Mouse (Mus musculus) cortical plate, adult 2 months (tissue): ENCODE results near the gene Tesmin. TPM values are rescaled to one million over a fixed set of nuclear protein-coding genes. Genes with fewer than 3 reads are reported as not detected.

Experiments
- H3K27ac ChIP-seq: fragments of 200-500 bp; 2 replicates; pipeline ENCODE4 v1.5.1; 2012; ENCODE audit warnings: low read length, control low read depth, inconsistent platforms; ENCODE audit not compliant: insufficient read depth
- H3K4me1 ChIP-seq: fragments of 200-500 bp; 2 replicates; pipeline ENCODE4 v1.6.1; 2011; ENCODE audit warnings: low read length; ENCODE audit not compliant: control insufficient read depth, insufficient read depth
- H3K4me3 ChIP-seq: fragments of 200-500 bp; 2 replicates; pipeline ENCODE4 v1.5.1; 2011; ENCODE audit warnings: mild to moderate bottlenecking, low read length, control low read depth; ENCODE audit not compliant: insufficient read depth
- CTCF ChIP-seq: fragments of 200-500 bp; IDR thresholded peaks from 2 replicates; pipeline ENCODE4 v1.5.1; 2011; ENCODE audit warnings: mild to moderate bottlenecking, control low read depth, low read length; ENCODE audit not compliant: insufficient read depth; ENCODE audit errors: extremely low read depth
- POLR2A ChIP-seq: fragments of 200-500 bp; IDR thresholded peaks from 2 replicates; pipeline ENCODE4 v1.6.1; 2011; ENCODE audit warnings: mild to moderate bottlenecking, low read length, control low read depth; ENCODE audit not compliant: insufficient read depth; ENCODE audit errors: extremely low read depth
- polyA plus RNA-seq: library from polyadenylated mRNA; depleted of rRNA; stranded (reverse); fragments of >200 nt; gene quantifications from 2 replicates; pipeline ENCODE4 v1.2.3, GENCODE M21; 2012

The Tesmin gene
- polyA plus RNA-seq, 1 experiment: 0.15 TPM

GRCm38 (mm10) chr19:3419251-3419650, 30.6 kb downstream of the Tesmin start:
- Histone ChIP-seq H3K27ac (no peak overlapping the region), H3K4me1 (no peaks in the 10 kb centered on the region; the same call in 1 of the 2 replicates), H3K4me3 (no peak overlapping the region)
- no peak for TF ChIP-seq CTCF
- no peak for TF ChIP-seq POLR2A

GRCm38 (mm10) chr19:3422488-3422887, 33.8 kb downstream of the Tesmin start:
- Histone ChIP-seq H3K27ac (no peak overlapping the region), H3K4me3 (no peak overlapping the region), H3K4me1 (no peaks in the 10 kb centered on the region; the same call in 1 of the 2 replicates)
- TF ChIP-seq CTCF (no peak), POLR2A (no peak)

GRCm38 (mm10) chr19:3422981-3423380, 34.3 kb downstream of the Tesmin start:
- no peaks in the 10 kb centered on the region; the same call in 1 of the 2 replicates for H3K4me1 ChIP-seq
- no peak overlapping the region for H3K4me3 ChIP-seq
- TF ChIP-seq POLR2A: no peak
- no peak for TF ChIP-seq CTCF
- H3K27ac ChIP-seq: no peak overlapping the region

- H3K4me3 ChIP-seq: no peak overlapping the region
- TF ChIP-seq CTCF (no peak), POLR2A (no peak)
- no peaks in the 10 kb centered on the region for H3K4me1 ChIP-seq
- no peak overlapping the region for H3K27ac ChIP-seq
These were observed 35.6 kb downstream of the Tesmin start for GRCm38 (mm10) chr19:3424214-3424613.

- Histone ChIP-seq H3K4me1 (no peaks in the 10 kb centered on the region), H3K27ac (no peak overlapping the region), H3K4me3 (no peak overlapping the region)
- TF ChIP-seq CTCF (no peak), POLR2A (no peak)
These were observed 39.6 kb downstream of the Tesmin start for GRCm38 (mm10) chr19:3428057-3428830.

GRCm38 (mm10) chr19:3429156-3429816, 40.6 kb downstream of the Tesmin start:
- H3K4me3 ChIP-seq: no peak overlapping the region
- no peaks in the 10 kb centered on the region for H3K4me1 ChIP-seq
- no peak overlapping the region for H3K27ac ChIP-seq
- TF ChIP-seq POLR2A (no peak), CTCF (no peak)

- TF ChIP-seq CTCF (no peak), POLR2A (no peak)
- Histone ChIP-seq H3K4me3 (no peak overlapping the region), H3K4me1 (no peaks in the 10 kb centered on the region), H3K27ac (no peak overlapping the region)
These were observed 42.4 kb downstream of the Tesmin start for GRCm38 (mm10) chr19:3431066-3431465.

GRCm38 (mm10) chr19:3431969-3432368, 43.3 kb downstream of the Tesmin start:
- TF ChIP-seq CTCF (no peak), POLR2A (no peak)
- Histone ChIP-seq H3K4me1 (no peaks in the 10 kb centered on the region), H3K4me3 (no peak overlapping the region), H3K27ac (no peak overlapping the region)

- Histone ChIP-seq H3K27ac (no peak overlapping the region), H3K4me3 (no peak overlapping the region), H3K4me1 (no peaks in the 10 kb centered on the region)
- TF ChIP-seq CTCF (no peak), POLR2A (no peak)
These were observed 45.5 kb downstream of the Tesmin start for GRCm38 (mm10) chr19:3434124-3434523.

GRCm38 (mm10) chr19:3434641-3435040, 46.0 kb downstream of the Tesmin start:
- Histone ChIP-seq H3K27ac (no peak overlapping the region), H3K4me1 (no peaks in the 10 kb centered on the region), H3K4me3 (no peak overlapping the region)
- TF ChIP-seq POLR2A: no peak
- TF ChIP-seq CTCF: no peak
